ENCODE assay signal across 9 mouse cellular contexts in genomic region chr17:12757990-12758389, GRCm38 (mm10). TPM values are rescaled to one million over a fixed set of nuclear protein-coding genes. Genes with fewer than 3 reads are reported as not detected.
A peak's percentile ranks its signal among the peaks of the same experiment; 100 is the strongest.
DNase-seq lines count a peak whose midpoint lies in the region; ATAC-seq and TF ChIP-seq lines count a peak whose summit lies in the region.
"Had no signal": no experiment of that assay in that cellular context is flagged by ENCODE, and none has a peak within 500 bp of the region (broad histone marks: within the 10 kb centered on the region; RNA-seq: fewer than 3 reads in every experiment).

No protein-coding gene starts in this region.

- no peaks in the 10 kb centered on the region for H3K27me3 ChIP-seq in kidney, adult 2 months (replicated peaks; ENCODE audit: control insufficient read depth, insufficient read depth, low read length)
- H3K27me3 ChIP-seq in kidney, embryonic 15.5 days, result no peaks in the 10 kb centered on the region
- no peaks in the 10 kb centered on the region for H3K27me3 ChIP-seq in heart, embryonic 14.5 days (ENCODE audit: control insufficient read depth, insufficient read depth, low read length)
- no peaks in the 10 kb centered on the region for H3K27me3 ChIP-seq in forebrain, embryonic 16.5 days (replicated peaks; ENCODE audit: control insufficient read depth, insufficient read depth, low read length)
- no peaks in the 10 kb centered on the region for H3K27me3 ChIP-seq in hindbrain, embryonic 12.5 days

- TF ChIP-seq POLR2A in kidney, adult 2 months (IDR thresholded peaks at IDR 0.05; ENCODE audit: low read depth, low read length), result no peak
- TF ChIP-seq POLR2A in brain, embryonic 14.5 days (IDR thresholded peaks at IDR 0.05; ENCODE audit: borderline replicate concordance, extremely low read depth, insufficient read depth, insufficient read length, poor library complexity, severe bottlenecking), result no peak

- no peaks in the 10 kb centered on the region for H3K9me3 ChIP-seq in kidney, embryonic 15.5 days (replicated peaks)
- H3K9me3 ChIP-seq in heart, embryonic 14.5 days (ENCODE audit: control insufficient read depth, low read length), result no peaks in the 10 kb centered on the region
- H3K9me3 ChIP-seq in forebrain, embryonic 16.5 days (ENCODE audit: control insufficient read depth, low read length), result no peaks in the 10 kb centered on the region
- H3K9me3 ChIP-seq in hindbrain, embryonic 12.5 days (replicated peaks), result no peaks in the 10 kb centered on the region

- no peak for ATAC-seq in kidney, embryonic 15.5 days (replicated peaks; ENCODE audit: low FRiP score)
- ATAC-seq in heart, embryonic 14.5 days (ENCODE audit: insufficient number of reproducible peaks, insufficient read depth, low FRiP score, low read depth), result no peak
- ATAC-seq in forebrain, embryonic 16.5 days, result no peak; the same call in 1 of the 2 replicates
- no peak for ATAC-seq in hindbrain, embryonic 12.5 days (ENCODE audit: low FRiP score)

- TF ChIP-seq CTCF in kidney, adult 2 months (conservative IDR thresholded peaks at IDR 0.05; ENCODE audit: insufficient read depth, insufficient read length, low read depth, low read length), result no peak
- TF ChIP-seq CTCF in brain, embryonic 14.5 days (IDR thresholded peaks at IDR 0.05; ENCODE audit: borderline replicate concordance, extremely low read depth, insufficient read depth, insufficient read length), result no peak

- no peak overlapping the region for H3K4me2 ChIP-seq in kidney, embryonic 15.5 days
- peak overlapping the region; percentile 67 for H3K4me2 ChIP-seq in heart, embryonic 14.5 days (ENCODE audit: low read length)
- no peak overlapping the region for H3K4me2 ChIP-seq in forebrain, embryonic 16.5 days (ENCODE audit: low read length)
- no peak overlapping the region for H3K4me2 ChIP-seq in hindbrain, embryonic 12.5 days (replicated peaks)

- H3K4me1 ChIP-seq in kidney, adult 2 months (ENCODE audit: control insufficient read depth, insufficient read depth, low read length), result peaks cover 23% of the 10 kb centered on the region
- peaks cover 81% of the 10 kb centered on the region for H3K4me1 ChIP-seq in kidney, embryonic 15.5 days
- H3K4me1 ChIP-seq in heart, embryonic 14.5 days (ENCODE audit: control insufficient read depth in 2 of 2, insufficient read depth in 2 of 2, low read length in 2 of 2), result peaks cover 55 to 88% of the 10 kb centered on the region in 2 experiments
- H3K4me1 ChIP-seq in forebrain, embryonic 16.5 days (replicated peaks; ENCODE audit: control insufficient read depth, insufficient read depth, low read length), result peaks cover 7% of the 10 kb centered on the region; the same call in 1 of the 2 replicates
- H3K4me1 ChIP-seq in hindbrain, embryonic 12.5 days, result peaks cover 23% of the 10 kb centered on the region

- no peak overlapping the region for H3K27ac ChIP-seq in kidney, adult 2 months (ENCODE audit: insufficient read depth, low read depth, low read length)
- no peak overlapping the region for H3K27ac ChIP-seq in kidney, embryonic 15.5 days
- H3K27ac ChIP-seq in heart, embryonic 14.5 days (replicated peaks in 1 of 2; ENCODE audit: control insufficient read depth in 1 of 2, insufficient read depth in 1 of 2, low read depth in 2 of 2, low read length in 2 of 2), result peak overlapping the region; percentile 51 to 89; a peak in 2 of 4 replicates
- H3K27ac ChIP-seq in forebrain, embryonic 16.5 days (ENCODE audit: low read length), result no peak overlapping the region
- H3K27ac ChIP-seq in hindbrain, embryonic 12.5 days, result no peak overlapping the region
- H3K27ac ChIP-seq: liver, embryonic 14.5 days had no signal

- H3K9ac ChIP-seq in kidney, embryonic 15.5 days, result no peak overlapping the region
- H3K9ac ChIP-seq in heart, embryonic 14.5 days (ENCODE audit: low read length), result peak overlapping the region; percentile 70
- no peak overlapping the region for H3K9ac ChIP-seq in forebrain, embryonic 16.5 days (replicated peaks; ENCODE audit: low read depth, low read length)
- H3K9ac ChIP-seq in hindbrain, embryonic 12.5 days, result no peak overlapping the region
- H3K9ac ChIP-seq: liver, embryonic 14.5 days had no signal

- 64% methylated on average over 5 of the region's 5 CpGs for WGBS in kidney, adult 2 months
- 59% methylated on average over 5 of the region's 5 CpGs for WGBS in kidney, embryonic 15.5 days
- WGBS in heart, embryonic 14.5 days, result 17% methylated on average over 5 of the region's 5 CpGs
- whole genome bisulfite sequencing in forebrain, embryonic 16.5 days, result 70% methylated on average over 5 of the region's 5 CpGs
- WGBS in hindbrain, embryonic 12.5 days, result 74% methylated on average over 5 of the region's 5 CpGs

- DNase-seq in kidney, adult 2 months, result peak; percentile 54
- DNase-seq in CD4-positive, CD25-positive, alpha-beta regulatory T cell, adult 2 months (ENCODE audit: low read depth, low spot score), result peak; percentile 35
- DNase-seq in brain, embryonic 14.5 days (ENCODE audit: low read depth), result peak; percentile 54
- DNase-seq in monocyte, adult 2 months (ENCODE audit: low read depth in 1 of 2, low spot score in 2 of 2), result peak; percentile 65 to 74

- no peak overlapping the region for H3K4me3 ChIP-seq in kidney, adult 2 months (ENCODE audit: insufficient read depth, low read depth, low read length)
- no peak overlapping the region for H3K4me3 ChIP-seq in kidney, embryonic 15.5 days (replicated peaks)
- H3K4me3 ChIP-seq in heart, embryonic 14.5 days (ENCODE audit: control insufficient read depth in 1 of 2, insufficient read depth in 1 of 2, low read depth in 1 of 2, low read length in 2 of 2), result no peak overlapping the region
- H3K4me3 ChIP-seq in forebrain, embryonic 16.5 days (replicated peaks; ENCODE audit: low read length), result no peak overlapping the region
- no peak overlapping the region for H3K4me3 ChIP-seq in hindbrain, embryonic 12.5 days

- no peaks in the 10 kb centered on the region for H3K36me3 ChIP-seq in kidney, adult 2 months (ENCODE audit: control insufficient read depth, insufficient read depth, low read length)
- H3K36me3 ChIP-seq in kidney, embryonic 15.5 days, result peaks cover 35% of the 10 kb centered on the region
- peaks cover 85% of the 10 kb centered on the region for H3K36me3 ChIP-seq in heart, embryonic 14.5 days (ENCODE audit: control insufficient read depth, insufficient read depth, low read length)
- no peaks in the 10 kb centered on the region for H3K36me3 ChIP-seq in forebrain, embryonic 16.5 days (ENCODE audit: control insufficient read depth, insufficient read depth)
- no peaks in the 10 kb centered on the region for H3K36me3 ChIP-seq in hindbrain, embryonic 12.5 days

RNA-seq across cellular contexts. Expression of gene Igf2r, which starts 11.5 kb away (rescaled TPM):
- 24.8 and 27.0 TPM in 2 replicates for polyA plus RNA-seq in kidney, adult 2 months (2012; rRNA removed)
- 30.1 and 34.6 TPM in 2 replicates for polyA plus RNA-seq in kidney, embryonic 15.5 days (2015; fragmentation: Nextera tagmentation; extraction: Ambion mirVana)
- polyA plus RNA-seq in brain, embryonic 14.5 days (2012; rRNA removed), result 16.4 and 24.5 TPM in 2 replicates
- 196 and 201 TPM in 2 replicates for polyA plus RNA-seq in heart, embryonic 14.5 days (2014; fragmentation: Nextera tagmentation; extraction: Ambion mirVana)
- 11.9 TPM in 2 replicates for polyA plus RNA-seq in forebrain, embryonic 16.5 days (2015; fragmentation: Nextera tagmentation; extraction: Ambion mirVana)
- 27.5 and 30.4 TPM in 2 replicates for polyA plus RNA-seq in hindbrain, embryonic 12.5 days (2016; fragmentation: Nextera tagmentation; extraction: Ambion mirVana)

Comparison
In these comparisons a context has a peak if more than half of its experiments do, and no peak if none do; other contexts are left out.
1. H3K27ac ChIP-seq: peak in heart, embryonic 14.5 days (2 of 2); none in kidney, adult 2 months (single experiment), kidney, embryonic 15.5 days (single experiment), forebrain, embryonic 16.5 days (single experiment) and hindbrain, embryonic 12.5 days (single experiment).
2. Peak in every context shown above with its lines, with median percentiles within 50 percentile points of each other: DNase-seq.